Mouse (Mus musculus): Measurements from ENCODE around the gene Ssu2.

- TF ChIP-seq CTCF (IDR thresholded peaks at IDR 0.05; ENCODE audit: low read depth, low read length) (no peak), POLR2A (IDR thresholded peaks at IDR 0.05; ENCODE audit: extremely low read depth, insufficient read depth, low read length) (no peak)
These were observed 4.7 kb downstream of the Ssu2 start for GRCm38 (mm10) chr6:112382990-112383685.
